14 mouse cellular contexts compared by ENCODE assay signal in genomic region chr16:97977277-97977676, GRCm38 (mm10).
"Had no signal": no experiment of that assay in that cellular context is flagged by ENCODE, and none has a peak within 500 bp of the region (broad histone marks: within the 10 kb centered on the region; RNA-seq: fewer than 3 reads in every experiment).

No protein-coding gene starts in this region.

- DNase-seq: kidney, adult 11 months; kidney, adult 9 months; kidney, postnatal 4 days; lung, adult 2 months; lung, postnatal 4 days; midbrain, embryonic 14.5 days; retina, postnatal 1 day; thymus, postnatal 36 days had no signal

- H3K9me3 ChIP-seq: limb, embryonic 10.5 days; neural tube, embryonic 13.5 days had no signal

- H3K9ac ChIP-seq: neural tube, embryonic 13.5 days had no signal

- H3K27ac ChIP-seq: kidney, postnatal 0 days; layer of hippocampus, adult 2 months; left cerebral cortex, adult 2 months; limb, embryonic 10.5 days; neural tube, embryonic 13.5 days had no signal

- H3K4me2 ChIP-seq: neural tube, embryonic 13.5 days had no signal

- ATAC-seq: lung, postnatal 0 days had no signal

- H3K27me3 ChIP-seq: neural tube, embryonic 13.5 days had no signal

- H3K4me3 ChIP-seq: layer of hippocampus, adult 2 months; left cerebral cortex, adult 2 months; limb, embryonic 10.5 days; neural tube, embryonic 13.5 days had no signal

- H3K4me1 ChIP-seq: limb, embryonic 10.5 days; neural tube, embryonic 13.5 days had no signal

- H3K36me3 ChIP-seq: limb, embryonic 10.5 days; neural tube, embryonic 13.5 days had no signal
